Mouse (Mus musculus): Measurements from ENCODE around the gene Strap.

Gene Strap

GRCm38 (mm10) chr6:137722220-137722931 is 12.5 kb upstream of the Strap start:
- no peak for ATAC-seq (ENCODE audit: low TSS enrichment)

GRCm38 (mm10) chr6:137723898-137724297 is 11.0 kb upstream of the Strap start:
- peak; percentile 81 for ATAC-seq (ENCODE audit: low TSS enrichment)

GRCm38 (mm10) chr6:137734460-137734845 is 425 bp upstream of the Strap start:
- no peak; the same call in 1 of the 2 replicates for ATAC-seq (ENCODE audit: low TSS enrichment)

GRCm38 (mm10) chr6:137735671-137736238 is 877 bp downstream of the Strap start:
- ATAC-seq (ENCODE audit: low TSS enrichment), result no peak

- no peak for ATAC-seq (ENCODE audit: low TSS enrichment)
These were observed 6.1 kb downstream of the Strap start for GRCm38 (mm10) chr6:137740972-137741371.

- ATAC-seq (ENCODE audit: low TSS enrichment), result no peak
These were observed 9.8 kb downstream of the Strap start for GRCm38 (mm10) chr6:137744700-137745099.

- peak; percentile 90 for ATAC-seq (ENCODE audit: low TSS enrichment)
These were observed 12.5 kb downstream of the Strap start for GRCm38 (mm10) chr6:137747174-137747928.

- ATAC-seq (ENCODE audit: low TSS enrichment), result no peak
These were observed 16.8 kb downstream of the Strap start for GRCm38 (mm10) chr6:137751551-137752274.

GRCm38 (mm10) chr6:137752275-137752655 is 17.4 kb downstream of the Strap start:
- no peak for ATAC-seq (ENCODE audit: low TSS enrichment)

- peak; percentile 67 for ATAC-seq (ENCODE audit: low TSS enrichment)
These were observed 19.4 kb downstream of the Strap start, which contains the start of gene Dera for GRCm38 (mm10) chr6:137754056-137754856. Gene Dera, plus strand, starts transcription at chr6:137754546.

- no peak for ATAC-seq (ENCODE audit: low TSS enrichment)
These were observed 20.0 kb downstream of the Strap start for GRCm38 (mm10) chr6:137754857-137755232.

GRCm38 (mm10) chr6:137756310-137756709 is 21.4 kb downstream of the Strap start:
- no peak for ATAC-seq (ENCODE audit: low TSS enrichment)

- no peak for ATAC-seq (ENCODE audit: low TSS enrichment)
These were observed 23.0 kb downstream of the Strap start for GRCm38 (mm10) chr6:137757891-137758290.

GRCm38 (mm10) chr6:137759681-137760080 is 24.8 kb downstream of the Strap start:
- ATAC-seq (ENCODE audit: low TSS enrichment), result peak; percentile 73

GRCm38 (mm10) chr6:137760966-137761365 is 26.1 kb downstream of the Strap start:
- peak; percentile 44 for ATAC-seq (ENCODE audit: low TSS enrichment)

GRCm38 (mm10) chr6:137764572-137765210 is 29.8 kb downstream of the Strap start:
- no peak for ATAC-seq (ENCODE audit: low TSS enrichment)

GRCm38 (mm10) chr6:137766177-137766576 is 31.3 kb downstream of the Strap start:
- ATAC-seq (ENCODE audit: low TSS enrichment), result no peak

GRCm38 (mm10) chr6:137771621-137772250 is 36.9 kb downstream of the Strap start:
- ATAC-seq (ENCODE audit: low TSS enrichment), result no peak

- ATAC-seq (ENCODE audit: low TSS enrichment), result no peak
These were observed 38.2 kb downstream of the Strap start for GRCm38 (mm10) chr6:137772918-137773636.

- ATAC-seq (ENCODE audit: low TSS enrichment), result no peak
These were observed 38.8 kb downstream of the Strap start for GRCm38 (mm10) chr6:137773637-137774028.
